Mouse (Mus musculus) heart, embryonic 12.5 days (tissue): ENCODE measurements around the gene Gfpt1. TPM values are rescaled to one million over a fixed set of nuclear protein-coding genes. Genes with fewer than 3 reads are reported as not detected.

Experiments used
- polyA plus RNA-seq: library from polyadenylated mRNA; unstranded; fragments of >200 nt; fragmentation: Nextera tagmentation; extraction: Ambion mirVana; gene quantifications from 2 replicates; pipeline ENCODE4 v1.2.1, GENCODE M21; 2016

Gfpt1 gene
- polyA plus RNA-seq, 1 experiment from 2014 or later = 17.7 TPM

Other genes starting within 250 kb of the Gfpt1 start
- gene Anxa4, start 249.3 kb upstream of the Gfpt1 start, polyA plus RNA-seq = 15.3 and 17.6 TPM in 2 replicates
- gene Aak1, start 193.3 kb upstream of the Gfpt1 start, polyA plus RNA-seq = 33.5 and 36.2 TPM in 2 replicates
- gene Nfu1, start 33.6 kb upstream of the Gfpt1 start, polyA plus RNA-seq = 97.7 and 101 TPM in 2 replicates
- gene D6Ertd527e, start 61.9 kb downstream of the Gfpt1 start, polyA plus RNA-seq = 0.10 TPM in 1 of 2 replicates, not detected in the other